Mouse (Mus musculus): ENCODE measurements at regions not wholly inside any gene's neighbourhood (a gene's known extent, or its start where the extent isn't known, plus 50 kb on each side); places are given as distances from the start of the nearest gene placed in this dataset.

DNA sequence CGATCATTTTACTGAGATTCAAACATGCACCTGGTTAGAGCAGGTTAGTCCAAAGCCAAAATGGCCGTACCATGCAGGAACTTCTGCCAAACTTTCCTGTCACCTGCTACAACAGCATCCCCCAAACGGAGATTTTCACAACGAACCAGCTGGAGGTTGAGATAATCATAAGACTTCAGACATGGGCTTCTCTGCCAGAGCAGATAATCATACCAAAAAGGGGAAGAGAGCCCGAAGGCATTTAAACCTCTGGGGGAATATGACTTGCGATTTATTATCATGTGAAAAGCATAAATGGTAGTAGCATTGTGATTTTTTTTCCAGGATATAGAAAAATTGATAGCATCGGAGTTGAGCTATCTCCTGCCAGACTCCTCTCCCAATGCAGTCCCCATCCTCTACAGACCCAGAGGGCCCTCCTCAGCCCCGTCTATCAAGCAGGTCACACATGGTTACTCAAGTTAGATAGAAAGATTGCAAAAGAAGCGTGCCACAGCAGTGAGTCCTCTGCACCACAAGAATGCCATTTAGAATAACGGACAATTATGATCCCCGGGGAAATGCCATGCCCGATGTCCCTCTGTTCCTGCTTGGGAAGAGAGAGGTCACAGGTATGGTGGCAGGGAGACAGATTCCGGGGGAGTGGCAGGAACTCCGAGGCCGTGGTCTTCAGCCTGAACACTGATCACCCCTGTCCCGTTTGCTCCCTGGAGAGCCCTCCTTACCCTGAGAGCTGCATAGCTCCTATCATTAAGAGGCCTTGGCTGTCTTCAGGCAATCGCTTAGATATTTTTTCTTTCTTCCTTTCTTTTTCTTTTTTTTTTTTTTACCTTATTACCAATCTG lies 151.3 kb upstream of the Lmo4 start:
- TF ChIP-seq POLR2A (IDR thresholded peaks at IDR 0.05; ENCODE audit: low read depth, low read length), result no peak
- TF ChIP-seq CTCF (conservative IDR thresholded peaks at IDR 0.05; ENCODE audit: insufficient read depth, insufficient read length, low read depth, low read length), result no peak

All from kidney, adult 2 months (tissue).